Mouse (Mus musculus) neutrophil, adult 5-6 weeks (primary cell): ENCODE data around the gene Pcolce. TPM values are rescaled to one million over a fixed set of nuclear protein-coding genes. Genes with fewer than 3 reads are reported as not detected.

Experiments
- ATAC-seq: fragments of 151-379, 151-347 bp; 2 replicates; pipeline ENCODE4 v1.8.0; 2017; ENCODE audit warnings: mild to moderate bottlenecking, moderate TSS enrichment; ENCODE audit not compliant: insufficient number of reproducible peaks, poor library complexity, low FRiP score, severe bottlenecking; ENCODE audit errors: extremely low read depth
- total RNA-seq: library from RNA; stranded (forward); fragments of 200-1000 nt; gene quantifications from 2 replicates; pipeline ENCODE4 v1.2.3, GENCODE M21; 2017

Gene Pcolce
- total RNA-seq, 1 experiment from 2014 or later = 0.58 TPM

- ATAC-seq = no peak
These were observed 13.3 kb downstream of the Pcolce start for GRCm38 (mm10) chr5:137600281-137600618.

GRCm38 (mm10) chr5:137599600-137599999, 14.0 kb downstream of the Pcolce start:
- ATAC-seq = no peak

GRCm38 (mm10) chr5:137598100-137598826, 15.3 kb downstream of the Pcolce start:
- ATAC-seq = no peak

- ATAC-seq = no peak
These were observed 16.0 kb downstream of the Pcolce start for GRCm38 (mm10) chr5:137597625-137598024.

- ATAC-seq = peak; percentile 14; the same call in 1 of the 2 replicates
These were observed 16.9 kb downstream of the Pcolce start for GRCm38 (mm10) chr5:137596601-137597261.

GRCm38 (mm10) chr5:137595921-137596320, 17.7 kb downstream of the Pcolce start:
- no peak for ATAC-seq

GRCm38 (mm10) chr5:137590507-137590906, 23.1 kb downstream of the Pcolce start:
- ATAC-seq = no peak

GRCm38 (mm10) chr5:137584976-137585375, 28.6 kb downstream of the Pcolce start:
- peak; percentile 65 for ATAC-seq

- ATAC-seq = no peak
These were observed 29.9 kb downstream of the Pcolce start for GRCm38 (mm10) chr5:137583670-137584169.

GRCm38 (mm10) chr5:137582702-137583101, 30.9 kb downstream of the Pcolce start:
- ATAC-seq = no peak

GRCm38 (mm10) chr5:137580246-137580645, 33.3 kb downstream of the Pcolce start:
- no peak for ATAC-seq

- ATAC-seq = no peak
These were observed 39.1 kb downstream of the Pcolce start for GRCm38 (mm10) chr5:137574470-137574901.

GRCm38 (mm10) chr5:137570691-137571586, 42.6 kb downstream of the Pcolce start:
- ATAC-seq = 0 out of 2 replicates have a peak, but pooled peaks have one; percentile 10

GRCm38 (mm10) chr5:137570181-137570580, 43.4 kb downstream of the Pcolce start:
- no peak for ATAC-seq

GRCm38 (mm10) chr5:137569665-137570064, 43.9 kb downstream of the Pcolce start, which contains the start of gene Tfr2:
TSS of gene Tfr2 (plus strand) at chr5:137569840.
- peak; percentile 46 for ATAC-seq

- ATAC-seq = no peak
These were observed 44.6 kb downstream of the Pcolce start for GRCm38 (mm10) chr5:137569031-137569430.

GRCm38 (mm10) chr5:137568223-137568798, 45.3 kb downstream of the Pcolce start:
- ATAC-seq = no peak

- ATAC-seq = no peak
These were observed 47.2 kb downstream of the Pcolce start for GRCm38 (mm10) chr5:137566416-137566815.

GRCm38 (mm10) chr5:137565744-137566143, 47.8 kb downstream of the Pcolce start:
- ATAC-seq = no peak
